Mouse (Mus musculus): ENCODE data around the gene Llph.

- TF ChIP-seq CTCF (IDR thresholded peaks at IDR 0.05) (peak; percentile 75), POLR2A (IDR thresholded peaks at IDR 0.05; ENCODE audit: insufficient read depth, low read depth, low read length) (no peak)
Observed at GRCm38 (mm10) chr10:120257231-120257630, 30.4 kb downstream of the Llph start.
